Mouse (Mus musculus): ENCODE measurements around the gene Cenpp.

GRCm38 (mm10) chr13:49461458-49462132, 191.0 kb downstream of the Cenpp start:
- no peak for TF ChIP-seq CTCF (IDR thresholded peaks at IDR 0.05; ENCODE audit: control insufficient read depth, insufficient read depth, insufficient replicate concordance, low read depth, low read length)
- no peak for TF ChIP-seq POLR2A (IDR thresholded peaks at IDR 0.05; ENCODE audit: control insufficient read depth, low read depth, low read length)
